Mouse (Mus musculus): Measurements from ENCODE around the gene Dao. TPM values are rescaled to one million over a fixed set of nuclear protein-coding genes. Genes with fewer than 3 reads are reported as not detected.

Dao gene
- polyA plus RNA-seq, 2 experiments from 2014 or later = 0.48 TPM; not detected in 1

DNA sequence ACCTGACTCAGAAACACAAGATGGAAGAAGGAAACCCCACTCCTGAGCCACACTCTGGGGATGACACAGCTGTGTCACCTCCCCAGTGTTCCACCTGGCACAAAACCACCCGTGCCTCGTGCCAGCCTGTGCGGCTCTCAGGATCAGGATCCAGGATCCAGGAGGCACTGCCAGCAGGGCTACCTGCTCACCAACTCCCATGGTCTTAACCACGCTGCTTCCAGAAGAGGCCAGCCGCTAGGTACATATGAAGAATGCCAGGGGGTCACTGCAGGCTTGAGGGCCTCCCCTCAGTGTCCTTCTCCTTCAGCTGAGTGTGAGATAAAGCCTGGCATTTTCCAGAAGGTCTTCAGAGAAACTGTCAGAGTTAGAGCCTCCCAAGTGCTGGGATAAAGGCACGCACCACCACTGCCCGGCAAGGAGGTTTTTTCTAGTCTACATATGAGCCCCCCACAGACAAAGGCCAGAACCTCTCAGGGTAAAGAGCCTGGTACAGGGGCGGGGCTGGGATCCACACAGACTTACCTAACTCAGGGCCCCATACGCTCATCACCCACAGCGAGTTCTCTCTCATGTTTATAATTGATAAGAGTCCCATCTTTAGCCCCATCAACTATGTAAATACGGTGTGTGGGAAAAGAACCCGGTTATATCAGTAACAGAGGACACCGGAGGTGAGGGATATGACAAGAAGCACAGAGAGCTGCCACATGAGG, 19.3 kb upstream of the Dao start:
- no peak for ATAC-seq

DNA sequence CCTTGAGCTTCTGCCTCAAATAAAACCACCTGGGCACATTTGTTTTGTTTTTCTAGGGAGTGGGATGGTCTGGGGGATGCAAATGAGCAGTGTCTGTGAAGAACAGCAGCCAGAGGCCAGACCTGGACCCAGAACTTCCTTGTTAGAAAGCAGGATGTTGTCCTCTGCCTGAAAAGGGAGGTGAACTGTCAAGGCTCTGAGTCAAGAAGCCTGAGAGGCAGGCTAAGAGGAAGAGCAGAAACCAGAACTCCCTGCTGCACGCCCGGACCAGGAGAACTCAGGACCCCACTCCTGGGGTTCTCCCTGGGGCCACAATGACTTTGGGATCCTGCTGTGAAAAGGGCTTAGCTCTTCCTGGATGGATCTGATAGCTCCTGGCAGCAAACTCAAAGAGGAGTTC, 17.8 kb upstream of the Dao start:
- peak; percentile 46 for ATAC-seq

DNA sequence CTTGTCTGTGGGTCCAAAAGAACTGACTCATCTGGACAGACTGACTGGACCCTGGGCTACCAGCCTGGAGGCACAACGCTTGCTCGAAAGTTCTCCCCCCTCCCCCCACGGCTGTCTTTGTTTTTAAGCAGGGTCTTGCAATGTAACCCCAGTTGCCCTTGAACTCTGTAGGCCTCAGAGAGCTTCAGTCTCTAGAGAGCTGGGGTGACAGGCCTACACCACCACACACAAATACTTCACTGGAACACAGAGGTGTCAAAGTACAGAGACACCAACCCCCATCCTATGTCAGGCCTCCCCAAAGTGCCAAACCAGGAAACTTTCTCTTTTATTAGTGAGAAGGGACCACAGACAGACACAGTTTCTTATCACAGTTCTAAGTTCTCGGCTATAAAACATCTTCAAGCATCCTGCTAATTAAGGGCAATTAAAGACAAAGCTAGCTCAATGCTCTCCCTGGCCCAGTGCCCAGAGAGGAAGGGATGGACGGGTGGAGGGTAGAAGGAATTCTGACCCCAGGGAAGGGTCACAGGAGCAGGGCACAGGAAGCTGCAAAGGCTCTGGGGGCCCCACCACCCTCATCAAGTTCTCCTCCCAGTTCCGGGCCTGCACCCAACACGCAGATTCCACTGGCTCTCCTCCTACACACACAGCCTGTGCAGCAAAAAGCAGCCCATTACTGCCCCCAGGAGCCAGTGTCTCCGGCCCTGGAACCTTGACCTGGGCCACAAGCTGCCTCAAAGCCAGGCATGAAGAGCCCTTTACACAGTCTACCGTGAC, 17.1 kb upstream of the Dao start:
- peak; percentile 49 for ATAC-seq

DNA sequence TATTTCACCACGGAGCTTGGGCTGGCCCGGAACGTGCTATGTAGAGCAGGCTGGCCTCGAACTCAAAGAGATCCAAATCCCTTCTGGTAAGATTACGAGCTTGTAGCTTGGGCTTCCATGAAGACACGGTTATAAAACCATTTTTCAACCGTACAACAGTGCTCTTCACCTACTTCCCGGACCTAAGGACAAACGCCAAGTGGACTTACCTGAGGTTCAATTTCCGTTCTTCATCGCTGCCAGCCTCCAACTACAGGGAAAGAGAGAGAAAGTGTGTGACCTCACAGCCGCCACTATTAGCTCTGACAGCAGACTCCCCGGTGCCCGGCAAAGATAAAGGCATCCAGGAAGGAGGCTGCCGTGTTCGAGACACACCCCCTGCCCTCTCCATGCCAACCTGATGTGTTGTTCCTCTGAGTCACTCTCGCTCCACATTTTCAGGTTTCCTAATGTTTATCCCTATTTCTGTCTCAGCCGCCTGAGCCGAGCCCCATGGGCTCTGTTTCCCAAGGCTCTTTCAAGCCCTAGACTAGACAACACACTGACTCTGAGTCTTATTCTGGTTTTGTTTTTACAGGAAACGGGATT, 14.0 kb upstream of the Dao start:
- no peak for ATAC-seq

DNA sequence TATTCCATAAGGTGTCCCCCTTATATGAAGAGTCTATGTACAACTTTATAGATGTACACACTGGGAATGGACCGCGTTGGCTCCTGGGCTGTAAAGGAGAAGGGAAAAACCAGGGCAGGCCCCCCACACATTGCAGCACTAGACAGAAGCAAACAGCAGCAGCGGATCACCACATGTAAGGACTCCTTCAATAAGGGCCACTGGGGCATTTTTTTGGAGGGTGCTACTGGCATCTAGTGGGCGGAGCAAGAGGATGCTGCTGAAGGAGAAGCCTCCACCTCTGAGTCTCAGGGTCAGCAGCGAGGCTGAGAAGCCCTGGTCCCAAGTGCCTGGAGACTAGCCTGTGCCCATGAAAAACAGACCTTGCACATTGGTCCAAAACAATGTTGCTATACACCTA, 12.9 kb upstream of the Dao start:
- ATAC-seq = no peak

DNA sequence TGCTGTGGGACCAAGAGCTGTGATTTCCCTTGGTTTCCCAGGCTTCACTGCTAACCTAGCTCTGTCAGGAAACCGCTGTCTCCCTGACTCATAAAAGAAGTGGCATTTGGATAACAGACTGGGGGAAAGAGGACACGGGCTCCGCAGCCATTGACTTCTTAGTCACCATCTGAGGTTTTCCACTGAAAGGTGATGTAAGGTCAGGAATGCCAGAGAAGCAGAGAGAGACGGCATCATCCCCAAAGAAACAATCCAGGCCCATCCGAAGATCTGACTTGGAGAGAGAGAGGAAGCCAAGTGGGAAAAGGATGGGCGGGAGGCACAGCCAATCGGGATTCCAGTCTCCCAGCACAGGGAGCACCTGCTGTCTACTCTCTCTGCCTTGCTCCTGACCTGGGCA, 12.4 kb upstream of the Dao start:
- no peak for ATAC-seq

DNA sequence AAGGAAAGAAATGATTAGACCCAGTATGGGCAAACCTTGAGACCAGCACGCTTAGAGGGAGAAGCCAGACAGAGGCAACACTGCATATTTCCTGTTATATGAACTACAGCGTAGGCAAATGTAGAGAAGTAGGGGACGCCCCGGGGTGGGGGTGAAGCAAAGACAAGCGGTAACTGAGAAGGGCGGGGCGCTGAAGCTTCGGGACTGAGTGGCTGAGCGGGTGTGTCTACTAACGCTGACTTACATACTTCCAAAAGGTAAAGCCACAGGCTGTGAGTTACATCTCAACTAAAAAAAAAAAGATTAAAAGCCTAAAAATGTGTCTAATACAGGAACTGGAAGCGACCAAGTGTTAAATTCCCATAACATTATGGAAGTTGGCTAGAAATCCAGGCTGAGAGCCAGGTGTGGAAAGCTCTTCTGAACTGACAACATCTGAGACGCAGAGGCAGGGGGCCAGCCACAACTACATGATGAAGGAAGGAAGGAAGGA, 11.1 kb upstream of the Dao start:
- ATAC-seq = peak; percentile 96

DNA sequence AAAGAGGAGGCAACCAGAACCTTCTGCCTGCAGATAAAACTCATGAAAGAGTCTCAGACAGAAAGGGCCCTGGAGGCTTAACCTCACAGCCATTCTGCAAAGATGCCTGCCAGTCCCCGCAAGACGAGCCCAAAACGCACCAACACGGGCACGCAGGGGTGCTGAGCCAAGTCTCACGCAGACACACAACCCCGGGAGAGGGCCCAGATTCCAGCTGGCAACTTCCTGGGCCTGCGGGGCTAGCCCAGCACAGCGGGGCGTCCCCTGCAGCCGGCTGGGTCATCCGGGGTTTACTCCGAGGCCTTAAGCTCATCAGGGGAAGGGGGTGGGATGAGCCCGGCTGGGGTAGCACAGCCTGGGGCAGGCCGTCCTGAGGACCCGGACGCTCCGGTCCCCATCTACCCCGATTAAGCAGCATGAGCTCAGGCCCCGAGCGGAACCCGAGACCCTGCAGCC, 10.4 kb upstream of the Dao start:
- ATAC-seq = peak; percentile 33

DNA sequence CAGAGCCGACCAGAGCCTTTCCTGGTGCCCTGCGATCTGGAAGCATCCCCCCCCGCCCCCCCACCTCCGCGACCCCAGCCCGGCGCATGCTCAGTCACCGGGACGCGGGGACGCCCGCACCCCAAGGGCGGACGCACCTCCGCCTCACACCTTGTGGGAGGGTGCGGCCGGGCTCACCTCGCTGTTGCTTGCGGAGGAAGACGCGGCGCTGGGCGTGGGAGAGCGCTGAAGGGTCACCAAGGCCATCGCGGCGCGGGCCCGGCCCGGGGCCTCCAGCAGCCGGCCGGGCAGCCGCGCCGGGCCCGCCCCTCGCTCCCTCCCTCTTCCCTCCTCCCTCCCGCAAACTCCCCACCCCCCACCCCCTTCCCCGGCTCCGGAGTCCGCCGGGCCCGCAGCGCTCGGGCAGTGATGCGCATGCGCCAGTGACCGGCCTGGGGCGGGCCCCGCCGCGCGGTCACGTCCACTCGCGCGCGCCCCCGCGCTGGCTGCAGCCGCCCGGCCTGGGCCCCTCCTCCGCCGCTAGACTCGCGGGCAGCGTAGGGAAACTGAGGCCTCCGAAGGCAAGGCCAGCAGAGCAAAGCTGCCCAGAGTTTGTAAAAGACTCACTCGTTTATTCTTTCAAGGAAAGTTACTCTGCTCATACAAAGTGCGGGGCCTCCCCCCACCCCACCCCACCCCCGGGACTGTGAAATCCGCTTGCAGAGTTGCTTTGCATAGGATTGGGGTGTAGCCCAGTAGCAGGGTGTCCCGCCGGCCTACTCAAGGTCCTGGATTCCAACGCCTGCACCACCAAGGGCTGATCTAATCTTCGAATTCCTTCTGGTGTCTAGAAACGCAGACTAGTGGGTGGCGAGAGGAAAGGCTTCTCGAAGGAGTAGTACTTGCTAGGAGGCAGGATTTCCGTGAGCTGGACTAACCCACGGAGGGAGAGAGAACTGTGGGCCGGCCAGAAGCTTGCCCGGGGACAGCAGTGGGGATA, 9.7 kb upstream of the Dao start, which contains the start of gene Ssh1:
Gene Ssh1, minus strand, starts transcription at position 408 of the 979 bp plus-strand sequence.
- peak; percentile 8 for ATAC-seq

DNA sequence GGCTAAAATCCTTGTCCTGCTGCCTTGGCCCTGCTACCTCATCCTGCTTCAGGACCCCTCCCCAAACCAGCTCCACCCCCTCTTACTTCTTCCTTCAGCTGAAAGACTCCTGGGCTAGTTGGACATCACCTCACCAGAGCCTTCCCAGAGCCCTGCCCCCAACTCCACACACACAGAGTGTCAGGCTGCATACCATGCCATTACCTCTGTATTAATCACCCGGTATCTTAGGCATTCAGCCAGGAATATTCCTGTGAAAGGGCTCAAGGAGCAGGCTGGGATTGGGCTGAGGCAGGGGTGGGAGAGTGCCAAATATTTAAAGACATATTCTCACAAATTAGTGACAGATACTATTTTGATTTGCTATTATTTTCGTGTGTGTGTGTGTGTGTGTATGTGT, 7.0 kb upstream of the Dao start:
- no peak for ATAC-seq

DNA sequence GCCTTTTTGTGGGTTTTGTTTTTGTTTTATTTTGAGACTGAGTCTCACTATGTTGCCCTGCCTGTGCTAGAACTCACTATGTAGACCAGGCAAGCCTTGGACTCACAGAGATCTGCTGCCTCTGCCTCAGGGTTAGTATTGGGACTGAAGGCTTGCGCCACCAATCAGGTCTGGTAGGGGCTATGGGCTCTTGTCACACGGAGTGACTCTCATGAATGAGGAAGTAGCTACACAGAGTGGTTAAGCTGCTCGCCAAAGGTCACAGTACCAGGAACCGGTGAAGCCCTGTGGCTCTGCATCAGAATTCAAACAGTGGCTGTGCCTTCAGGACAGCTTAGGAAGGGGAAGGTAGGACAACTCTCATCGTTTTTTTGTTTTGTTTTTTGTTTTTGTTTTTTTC, 4.1 kb upstream of the Dao start:
- ATAC-seq = peak; percentile 66

DNA sequence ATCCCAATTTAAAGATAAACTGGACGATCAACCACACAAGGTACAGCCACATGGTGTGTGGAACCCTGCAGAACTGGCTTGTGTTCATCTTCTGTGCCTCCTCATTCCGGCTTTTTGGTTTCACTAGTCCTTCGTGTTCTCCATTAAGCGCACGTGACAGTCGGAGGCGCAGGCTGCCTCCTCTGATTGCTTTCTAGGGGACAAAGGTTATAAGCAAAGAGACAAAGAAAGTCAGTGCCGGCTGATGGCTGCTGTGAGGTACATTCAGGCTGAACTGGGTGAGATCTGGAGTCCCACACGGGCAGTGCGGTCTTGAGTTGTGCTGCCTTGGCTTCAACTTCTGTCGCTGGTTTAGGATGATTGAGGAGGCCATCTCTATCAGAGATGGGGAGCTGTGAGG, 1.1 kb downstream of the Dao start:
- no peak for ATAC-seq

DNA sequence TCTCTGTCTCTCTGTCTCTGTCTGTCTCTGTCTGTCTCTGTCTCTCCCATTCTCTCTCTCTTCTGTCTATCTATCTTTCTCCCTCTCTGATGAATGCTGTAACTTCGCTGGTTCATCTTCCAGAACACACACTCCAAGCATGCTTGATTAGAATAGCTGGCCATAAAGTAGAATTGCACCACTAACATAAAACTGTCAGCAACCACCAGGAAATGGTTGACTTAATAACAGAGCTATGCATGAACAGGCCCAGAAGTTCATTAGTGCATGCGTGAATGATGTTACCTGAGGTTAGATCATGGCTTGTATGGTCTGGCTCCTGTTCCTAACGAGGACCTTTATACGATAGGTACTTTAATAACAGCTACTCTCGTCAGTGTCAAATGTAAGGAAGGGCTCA, 1.6 kb downstream of the Dao start:
- ATAC-seq = no peak

DNA sequence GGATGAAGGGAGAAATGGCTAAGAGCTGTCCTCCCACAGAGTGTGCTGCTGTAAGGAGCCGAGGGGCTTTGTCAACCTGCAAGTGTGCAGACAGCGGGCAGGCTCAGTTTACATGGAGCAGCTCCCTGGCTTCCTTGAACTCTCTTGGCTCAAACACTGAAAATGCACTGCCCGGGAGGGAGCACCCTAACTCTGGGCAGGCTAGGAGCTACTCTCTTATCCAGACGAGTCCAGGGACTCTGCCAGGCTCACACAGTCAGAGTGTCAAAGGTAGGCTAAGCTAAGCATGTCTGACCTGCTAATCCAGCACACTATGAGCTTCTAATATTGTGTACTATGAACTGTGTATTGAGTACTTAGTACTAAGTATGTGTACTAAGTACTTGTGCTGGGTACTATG, 3.5 kb downstream of the Dao start:
- ATAC-seq = no peak

DNA sequence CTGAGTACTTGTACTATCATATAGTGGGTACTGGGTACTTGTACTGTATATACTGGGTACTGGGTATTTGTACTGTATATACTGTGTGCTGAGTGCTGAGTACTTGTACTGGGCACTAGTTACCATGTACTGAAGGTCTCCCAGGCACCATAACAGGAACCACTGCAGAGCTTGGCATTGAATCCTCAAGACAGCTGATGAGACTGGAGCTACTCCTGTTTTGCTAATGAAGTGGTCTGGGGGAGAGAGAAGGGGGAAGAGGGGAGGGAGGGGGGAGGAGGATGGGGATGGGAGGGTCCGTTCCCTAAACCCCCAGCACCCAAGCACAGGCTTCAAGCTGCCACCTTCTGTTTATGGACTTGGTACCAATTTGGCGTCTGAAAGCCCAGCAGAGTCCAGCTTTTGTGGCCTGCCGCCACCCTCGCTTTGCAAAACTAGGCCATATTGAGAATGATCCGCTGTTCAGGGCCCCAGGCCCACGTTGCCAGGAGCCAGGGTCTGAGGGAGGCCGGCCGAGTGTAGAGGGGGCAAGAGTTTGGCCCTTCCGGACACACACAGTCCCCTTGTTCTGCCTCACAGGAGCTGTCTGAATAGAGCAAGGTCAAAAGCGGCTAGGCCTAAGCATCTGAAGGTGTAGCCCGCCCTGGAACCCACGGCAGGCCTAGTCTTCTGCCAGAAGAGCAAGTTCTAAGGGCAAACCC, 4.4 kb downstream of the Dao start:
- ATAC-seq = no peak

DNA sequence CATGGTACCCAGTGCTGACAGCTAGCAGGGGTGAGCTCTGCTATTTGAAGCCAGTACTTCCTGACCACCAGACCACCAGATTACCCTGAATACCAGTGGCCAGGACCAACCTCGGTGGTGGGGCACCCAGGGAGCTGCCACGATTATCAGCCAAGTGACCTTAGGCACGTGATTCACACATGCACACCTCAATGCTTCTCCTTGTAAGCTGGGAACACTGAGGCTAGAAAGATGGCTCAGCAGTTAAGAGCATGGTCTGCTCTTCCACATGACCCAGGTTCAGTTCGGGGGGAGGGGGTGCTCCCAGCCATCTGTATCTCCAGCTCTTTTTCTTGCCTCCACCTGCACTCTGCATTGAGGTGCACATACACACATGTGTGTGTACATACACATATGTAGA, 5.5 kb downstream of the Dao start:
- ATAC-seq = no peak

DNA sequence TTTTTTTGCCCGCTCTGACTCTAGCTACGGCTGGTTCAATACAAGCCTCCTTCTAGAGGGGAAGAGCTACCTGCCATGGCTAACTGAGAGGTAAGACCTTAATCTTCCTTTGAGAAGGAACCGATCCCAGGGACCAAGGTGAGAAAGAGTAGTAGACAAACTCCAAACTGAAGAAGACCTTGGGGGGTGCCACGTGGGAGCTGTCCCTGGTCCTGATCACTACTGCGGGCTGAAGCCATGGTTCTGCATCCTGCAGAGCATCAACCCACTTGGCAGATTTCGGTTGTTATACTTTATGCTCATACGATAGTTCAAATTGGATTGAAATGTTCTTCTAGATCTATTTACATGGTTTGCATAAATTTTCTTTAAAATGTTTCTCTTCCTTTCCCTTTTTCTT, 11.6 kb downstream of the Dao start:
- no peak for ATAC-seq

DNA sequence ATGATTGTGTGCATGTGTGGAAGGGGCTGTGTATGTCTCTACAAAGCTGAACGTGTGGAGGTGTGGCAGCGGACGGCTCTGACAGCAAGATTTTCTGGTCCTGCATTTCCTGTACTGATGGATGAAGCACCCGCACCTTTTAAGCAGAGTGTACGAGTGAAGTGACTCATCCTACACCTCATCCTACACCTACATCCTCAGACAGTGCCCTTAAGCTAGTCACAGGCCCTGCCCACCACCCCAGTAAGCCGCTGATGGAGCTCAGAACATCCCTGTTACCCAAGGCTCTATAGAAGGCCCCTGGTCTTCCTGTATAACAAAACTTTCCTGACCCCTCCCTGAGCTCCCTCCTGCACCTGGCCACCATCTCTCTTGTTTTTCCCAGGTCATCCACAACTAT, 20.9 kb downstream of the Dao start:
- ATAC-seq = no peak

DNA sequence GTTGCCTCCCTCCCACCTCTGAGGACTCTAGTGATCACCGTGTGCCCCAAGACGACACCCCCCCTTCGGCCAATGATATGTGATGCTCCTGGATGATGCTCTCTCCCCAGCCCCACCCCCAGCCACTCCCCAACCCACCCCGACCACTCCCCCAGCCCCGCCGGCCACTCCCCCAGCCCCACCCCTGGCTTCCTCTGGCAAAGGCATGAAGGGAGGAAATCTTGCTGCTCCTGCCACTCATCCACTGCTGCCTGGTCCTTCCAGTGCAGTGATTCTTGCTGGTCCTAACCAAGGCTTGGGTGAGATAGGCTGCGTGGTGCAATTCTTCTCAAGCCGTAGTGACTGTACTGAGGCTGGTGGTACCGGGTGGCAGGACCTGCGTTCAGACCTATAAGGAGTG, 21.4 kb downstream of the Dao start:
- no peak for ATAC-seq

DNA sequence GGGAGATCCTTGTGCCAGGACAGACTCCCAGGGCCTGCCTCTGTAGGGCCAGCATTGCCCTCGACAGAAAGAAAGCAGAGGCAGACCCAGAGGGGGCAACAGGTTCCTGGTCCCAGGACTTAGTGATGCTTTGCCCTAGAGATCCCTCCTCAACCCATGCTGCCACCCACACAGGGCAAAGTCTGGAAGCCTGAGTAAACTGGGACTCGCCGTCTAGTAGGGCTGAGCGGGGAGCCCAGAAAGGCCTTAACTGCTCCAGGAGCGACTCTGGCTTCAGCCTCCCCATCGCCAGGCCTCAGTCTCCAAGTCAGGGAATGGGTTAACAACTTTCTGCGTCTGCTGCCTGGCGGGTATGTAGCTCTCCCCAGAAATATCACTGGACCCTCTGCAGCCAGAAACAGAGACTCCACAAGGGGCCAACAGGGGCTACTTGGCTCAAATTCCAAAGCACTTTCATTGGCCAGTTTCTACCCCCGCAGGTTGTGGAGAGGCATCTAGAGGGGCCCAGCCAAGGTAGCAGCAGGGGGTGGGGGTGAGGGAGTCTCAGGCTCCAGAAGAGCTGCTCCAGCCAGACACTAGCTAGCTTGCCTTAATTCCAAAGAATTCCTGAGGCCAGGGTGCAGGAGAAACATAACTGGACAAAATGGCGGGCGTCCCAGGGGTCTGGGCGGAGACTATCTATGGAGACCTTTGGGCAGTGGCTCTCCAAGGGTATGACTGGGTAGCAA, 23.9 kb downstream of the Dao start:
- no peak for ATAC-seq

DNA sequence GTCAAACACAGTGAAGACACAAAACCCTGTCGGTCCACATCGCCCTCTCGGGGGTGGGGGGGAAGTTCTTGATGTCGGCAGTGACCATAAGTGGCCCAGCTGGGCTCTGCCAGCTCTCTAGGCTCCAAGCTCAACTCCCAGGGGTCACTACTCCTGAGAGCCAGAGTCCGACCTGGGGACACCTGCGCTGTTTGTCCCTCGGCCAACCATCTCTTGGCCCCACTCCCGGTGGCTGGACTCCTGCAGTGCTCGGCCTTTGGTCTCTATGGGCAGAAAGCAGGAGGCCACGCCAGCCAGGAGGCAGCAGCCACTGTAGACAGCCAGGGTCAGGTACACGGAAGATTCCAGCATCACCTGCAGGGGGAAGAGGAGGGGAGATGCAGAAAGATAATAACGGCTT, 24.6 kb downstream of the Dao start:
- ATAC-seq = no peak

Measured in activated CD4-positive, CD25-positive, alpha-beta regulatory T cell, adult 4 months (primary cell).